Mouse (Mus musculus): ENCODE measurements around the gene Ddx46.
"Not testable (repeated sequence)": the region's sequence is repeated elsewhere in the genome, so short reads cannot be mapped to it uniquely, and the experiment has no call there.

GRCm38 (mm10) chr13:55695989-55696388 is 61.2 kb downstream of the Ddx46 start:
- not testable (repeated sequence) for TF ChIP-seq CTCF (conservative IDR thresholded peaks at IDR 0.05; ENCODE audit: low read length); POU5F1 (IDR thresholded peaks at IDR 0.05; ENCODE audit: borderline replicate concordance, low read length)
